Mouse (Mus musculus) limb, embryonic 14.5 days (tissue): ENCODE data around the gene P3h1. TPM values are rescaled to one million over a fixed set of nuclear protein-coding genes. Genes with fewer than 3 reads are reported as not detected.
"Not testable (repeated sequence)": the region's sequence is repeated elsewhere in the genome, so short reads cannot be mapped to it uniquely, and the experiment has no call there.

Experiments used
- ATAC-seq: fragments of 200-750 bp; cut with Nextera tagmentation; 2 replicates; pipeline ENCODE4 v1.8.0; 2017; ENCODE audit warnings: low read depth, moderate number of reproducible peaks, moderate TSS enrichment; ENCODE audit not compliant: low FRiP score
- DNase-seq: peaks from one replicate; pipeline ENCODE4 v3.0.0-alpha.2; 2015; ENCODE audit warnings: low spot score
- H3K27ac ChIP-seq: fragments of 300-500 bp; sonication (generic); replicated peaks from 2 replicates; pipeline ENCODE4 v1.5.1; 2014; ENCODE audit warnings: low read depth, mild to moderate bottlenecking, low read length, moderate library complexity, mixed read lengths
- H3K27me3 ChIP-seq: fragments of 300-500 bp; sonication (generic); 2 replicates; pipeline ENCODE4 v1.6.1; 2014; ENCODE audit warnings: low read length, mixed read lengths; ENCODE audit not compliant: control insufficient read depth, insufficient read depth
- H3K36me3 ChIP-seq: fragments of 300-500 bp; sonication (generic); 2 replicates; pipeline ENCODE4 v1.6.1; 2014; ENCODE audit warnings: mild to moderate bottlenecking, low read length, moderate library complexity, mixed read lengths; ENCODE audit not compliant: control insufficient read depth, insufficient read depth
- H3K4me1 ChIP-seq: fragments of 300-500 bp; sonication (generic); 2 replicates; pipeline ENCODE4 v1.6.1; 2014; ENCODE audit warnings: antibody characterized with exemption, low read length, mixed read lengths; ENCODE audit not compliant: control insufficient read depth, insufficient read depth
- H3K4me2 ChIP-seq: fragments of 300-500 bp; sonication (generic); replicated peaks from 2 replicates; pipeline ENCODE4 v1.6.1; 2014; ENCODE audit warnings: low read depth, mild to moderate bottlenecking, low read length, moderate library complexity; ENCODE audit not compliant: severe bottlenecking
- H3K4me3 ChIP-seq: fragments of 300-500 bp; sonication (generic); replicated peaks from 2 replicates; pipeline ENCODE4 v1.5.1; 2014; ENCODE audit warnings: low read length
- H3K9ac ChIP-seq: fragments of 300-500 bp; sonication (generic); 2 replicates; pipeline ENCODE4 v1.6.1; 2014; ENCODE audit warnings: mild to moderate bottlenecking, low read depth, low read length, moderate library complexity; ENCODE audit not compliant: severe bottlenecking
- H3K9me3 ChIP-seq: fragments of 300-500 bp; sonication (generic); 2 replicates; pipeline ENCODE4 v1.6.1; 2016; ENCODE audit warnings: low read length; ENCODE audit not compliant: control insufficient read depth
- POLR2A ChIP-seq: fragments of 200-500 bp; IDR thresholded peaks from 2 replicates; pipeline ENCODE4 v1.8.0; 2012; ENCODE audit warnings: inconsistent platforms, mild to moderate bottlenecking, moderate library complexity, borderline replicate concordance; ENCODE audit not compliant: insufficient read depth, insufficient read length; ENCODE audit errors: extremely low read depth
- WGBS: fragments of 180-500 bp; shearing (Covaris S2); extraction: QIAGEN DNeasy Blood & Tissue Kit; methylation state at CpG from one replicate; pipeline ENCODE4 v1.1.7; 2014; 5-methylcytosine and 5-hydroxymethylcytosine counted together
- polyA plus RNA-seq, 2 experiments: library from polyadenylated mRNA; depleted of rRNA in 1 of 2; stranded (reverse) in 1 of 2; unstranded in 1 of 2; fragments of >200 nt; fragmentation: Nextera tagmentation in 1 of 2; extraction: Ambion mirVana in 1 of 2; gene quantifications; 2 replicates each; pipeline versions ENCODE4 v1.2.1 to v1.2.3; 2012 to 2014

Gene P3h1
- polyA plus RNA-seq, 2 experiments: 98.0 to 162 TPM

GRCm38 (mm10) chr4:119274627-119275026 is 41.9 kb downstream of the P3h1 start:
- H3K4me1 ChIP-seq: no peaks in the 10 kb centered on the region
- ATAC-seq (no peak), DNase-seq (no peak)
- no peak for TF ChIP-seq POLR2A
- no peak overlapping the region for H3K4me2 ChIP-seq
- no peak overlapping the region for H3K9ac ChIP-seq
- no peak overlapping the region for H3K27ac ChIP-seq
- no peaks in the 10 kb centered on the region for H3K27me3 ChIP-seq
- peaks cover 91% of the 10 kb centered on the region for H3K36me3 ChIP-seq
- no peak overlapping the region for H3K4me3 ChIP-seq
- H3K9me3 ChIP-seq: no peaks in the 10 kb centered on the region
- WGBS: 60% methylated on average over 1 of the region's 1 CpGs

DNA sequence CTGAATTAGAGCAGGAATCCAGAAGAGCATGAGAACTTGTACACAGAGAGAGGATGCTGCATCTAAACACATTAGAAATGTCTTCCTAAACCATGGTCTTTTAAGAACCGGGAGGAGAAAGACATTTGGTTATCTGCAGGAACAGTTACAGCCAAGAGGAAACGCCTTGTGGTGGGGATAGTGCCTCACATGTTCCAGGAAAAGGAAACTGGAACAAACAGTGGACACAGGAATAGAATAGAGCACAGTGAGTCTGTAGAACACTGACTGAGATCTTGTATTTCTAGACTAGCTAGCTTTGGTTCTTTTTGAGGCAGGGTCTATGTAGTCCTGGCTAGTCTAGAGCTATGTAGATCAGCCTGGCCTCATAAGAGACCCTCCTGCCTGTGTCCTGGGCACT is 42.5 kb downstream of the P3h1 start:
- H3K27ac ChIP-seq: no peak overlapping the region
- H3K36me3 ChIP-seq: peaks cover 93% of the 10 kb centered on the region
- no peak overlapping the region for H3K4me2 ChIP-seq
- no peak overlapping the region for H3K4me3 ChIP-seq
- H3K4me1 ChIP-seq: no peaks in the 10 kb centered on the region
- no peak for TF ChIP-seq POLR2A
- no peaks in the 10 kb centered on the region for H3K9me3 ChIP-seq
- H3K9ac ChIP-seq: no peak overlapping the region
- DNase-seq: no peak
- no peak for ATAC-seq
- H3K27me3 ChIP-seq: no peaks in the 10 kb centered on the region
- 89% methylated on average over 2 of the region's 2 CpGs for WGBS

GRCm38 (mm10) chr4:119275726-119276125 is 43.0 kb downstream of the P3h1 start:
- no peak overlapping the region for H3K4me3 ChIP-seq
- no peak for TF ChIP-seq POLR2A
- no peak overlapping the region for H3K9ac ChIP-seq
- no peak overlapping the region for H3K27ac ChIP-seq
- H3K4me2 ChIP-seq: no peak overlapping the region
- DNase-seq: no peak
- H3K4me1 ChIP-seq: no peaks in the 10 kb centered on the region
- no peaks in the 10 kb centered on the region for H3K9me3 ChIP-seq
- 81% methylated on average over 2 of the region's 2 CpGs for WGBS
- H3K27me3 ChIP-seq: no peaks in the 10 kb centered on the region
- no peak for ATAC-seq
- H3K36me3 ChIP-seq: peaks cover 91% of the 10 kb centered on the region

- H3K27me3 ChIP-seq, H3K27ac ChIP-seq, H3K9ac ChIP-seq, ATAC-seq, DNase-seq, H3K4me3 ChIP-seq, H3K4me2 ChIP-seq, H3K4me1 ChIP-seq, H3K9me3 ChIP-seq: not testable (repeated sequence)
- WGBS: 92% methylated on average over 15 of the region's 15 CpGs
- peaks cover 92% of the 10 kb centered on the region for H3K36me3 ChIP-seq
Measured at GRCm38 (mm10) chr4:119278784-119279183, 46.1 kb downstream of the P3h1 start.

- Histone ChIP-seq H3K4me1 (no peaks in the 10 kb centered on the region), H3K9ac (no peak overlapping the region), H3K27ac (no peak overlapping the region), H3K27me3 (no peaks in the 10 kb centered on the region), H3K4me2 (no peak overlapping the region), H3K36me3 (peaks cover 72% of the 10 kb centered on the region), H3K4me3 (no peak overlapping the region), H3K9me3 (no peaks in the 10 kb centered on the region)
- TF ChIP-seq POLR2A: no peak
- DNase-seq: no peak
- no peak for ATAC-seq
- WGBS: 77% methylated on average over 1 of the region's 1 CpGs
Measured at GRCm38 (mm10) chr4:119284861-119285260, 52.1 kb downstream of the P3h1 start.

DNA sequence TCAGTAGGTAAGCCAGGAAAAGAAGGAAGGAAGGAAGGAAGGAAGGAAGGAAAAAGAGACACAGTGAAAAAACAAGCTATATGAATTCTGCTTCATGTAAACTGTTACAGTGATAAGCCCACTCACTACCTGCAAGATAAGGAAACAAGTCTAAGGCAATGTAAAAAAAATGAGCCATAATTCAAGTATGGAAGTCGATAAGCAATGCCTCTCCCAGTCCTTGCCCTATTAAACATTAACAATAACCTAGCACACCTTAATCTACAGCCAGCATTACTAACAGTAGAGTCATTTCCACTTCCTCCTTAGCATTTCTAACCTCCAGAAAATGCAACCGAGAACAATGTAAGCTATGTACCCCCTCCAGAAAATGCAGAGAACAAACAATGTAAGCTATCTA is 52.6 kb downstream of the P3h1 start:
- Histone ChIP-seq H3K9ac (no peak overlapping the region), H3K4me3 (no peak overlapping the region), H3K4me1 (no peaks in the 10 kb centered on the region), H3K27ac (no peak overlapping the region), H3K4me2 (no peak overlapping the region), H3K9me3 (no peaks in the 10 kb centered on the region), H3K27me3 (no peaks in the 10 kb centered on the region), H3K36me3 (peaks cover 67% of the 10 kb centered on the region)
- no peak for TF ChIP-seq POLR2A
- DNase-seq: no peak
- 78% methylated on average over 2 of the region's 2 CpGs for WGBS
- ATAC-seq: no peak
